Mouse (Mus musculus): Measurements from ENCODE around the gene Micall1.

DNA sequence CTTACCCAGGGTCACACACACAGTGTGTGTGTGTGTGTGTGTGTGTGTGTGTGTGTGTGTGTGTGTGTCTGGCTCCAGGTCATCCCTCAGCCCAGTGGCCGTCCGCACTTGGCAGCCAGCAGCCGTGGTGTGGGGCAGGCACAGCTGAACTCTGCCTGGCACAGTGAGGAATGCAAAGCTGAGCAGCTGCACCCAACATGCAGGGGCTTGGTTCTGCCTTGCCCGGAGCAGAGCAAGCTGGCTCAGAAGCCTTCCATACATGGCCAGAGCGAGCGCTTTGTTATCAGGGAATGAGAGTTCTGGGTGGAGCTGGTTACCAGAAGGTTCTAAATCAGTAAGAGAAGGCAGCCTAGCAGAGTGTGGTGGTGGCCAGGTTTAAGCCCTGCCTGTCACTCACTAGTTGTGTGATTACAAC lies 11.1 kb upstream of the Micall1 start:
- TF ChIP-seq POLR2A (IDR thresholded peaks at IDR 0.05; ENCODE audit: borderline replicate concordance, control insufficient read depth, low read depth, low read length) (no peak), CTCF (IDR thresholded peaks at IDR 0.05; ENCODE audit: control insufficient read depth, insufficient read depth, low read length) (no peak)

Measured in bone marrow, adult 2 months (tissue).